Mouse (Mus musculus): ENCODE measurements around the gene Ankrd63.

Ankrd63 gene

GRCm38 (mm10) chr2:118697955-118698354, 5.8 kb downstream of the Ankrd63 start:
- in situ Hi-C loops (cut with MboI; ENCODE audit: low pct_unique_long_range_greater_than_20kb in 1 of 2, low sequenced_read_pairs in 2 of 2, unreplicated experiment in 1 of 2), result no loop called here

GRCm38 (mm10) chr2:118697311-118697877, 6.4 kb downstream of the Ankrd63 start:
- in situ Hi-C loops (cut with MboI; ENCODE audit: low pct_unique_long_range_greater_than_20kb in 1 of 2, low sequenced_read_pairs in 2 of 2, unreplicated experiment in 1 of 2), result no loop called here

DNA sequence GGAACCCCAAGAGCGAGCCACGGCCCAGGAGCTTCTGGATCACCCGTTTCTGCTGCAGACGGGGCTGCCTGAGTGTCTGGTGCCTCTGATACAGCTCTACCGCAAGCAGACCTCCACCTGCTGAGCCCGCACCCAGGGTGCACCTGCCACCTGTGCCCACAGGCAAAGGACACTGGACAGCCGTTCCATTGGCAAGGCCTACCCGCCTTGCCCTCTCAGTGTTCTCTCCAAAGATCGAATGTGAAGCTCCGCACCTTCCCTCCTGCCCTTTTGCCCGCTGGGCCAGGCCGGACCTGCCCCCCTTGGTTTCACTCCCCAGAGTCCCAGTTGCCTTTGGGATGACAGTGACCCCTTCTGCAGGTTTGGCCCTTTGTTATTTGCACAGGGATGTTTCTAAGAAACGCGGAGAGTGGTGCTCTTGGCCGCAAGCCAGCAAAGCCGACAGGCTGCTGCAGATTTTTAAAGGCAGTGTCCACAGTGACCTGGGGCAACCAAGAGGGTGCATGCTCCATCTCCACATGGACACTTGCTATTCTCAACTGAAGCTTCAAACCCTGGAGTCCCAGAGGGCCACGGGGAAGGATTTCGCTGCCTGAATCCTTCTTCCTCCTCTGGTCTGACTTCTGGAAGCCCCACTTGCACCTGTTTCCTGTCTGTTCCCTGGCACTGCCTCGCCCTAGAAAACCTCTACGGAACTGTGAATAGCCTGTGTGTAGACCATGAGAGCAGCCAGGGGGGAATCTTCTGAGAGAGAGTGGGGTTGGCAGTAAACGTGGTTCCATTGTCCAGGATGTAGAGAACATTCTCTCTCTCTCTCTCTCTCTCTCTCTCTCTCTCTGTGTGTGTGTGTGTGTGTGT, 7.1 kb downstream of the Ankrd63 start:
- in situ Hi-C loops (cut with MboI; ENCODE audit: low pct_unique_long_range_greater_than_20kb in 1 of 2, low sequenced_read_pairs in 2 of 2, unreplicated experiment in 1 of 2), result no loop called here

- in situ Hi-C loops (cut with MboI; ENCODE audit: low pct_unique_long_range_greater_than_20kb in 1 of 2, low sequenced_read_pairs in 2 of 2, unreplicated experiment in 1 of 2), result no loop called here
Observed at GRCm38 (mm10) chr2:118695677-118696232, 8.0 kb downstream of the Ankrd63 start.

DNA sequence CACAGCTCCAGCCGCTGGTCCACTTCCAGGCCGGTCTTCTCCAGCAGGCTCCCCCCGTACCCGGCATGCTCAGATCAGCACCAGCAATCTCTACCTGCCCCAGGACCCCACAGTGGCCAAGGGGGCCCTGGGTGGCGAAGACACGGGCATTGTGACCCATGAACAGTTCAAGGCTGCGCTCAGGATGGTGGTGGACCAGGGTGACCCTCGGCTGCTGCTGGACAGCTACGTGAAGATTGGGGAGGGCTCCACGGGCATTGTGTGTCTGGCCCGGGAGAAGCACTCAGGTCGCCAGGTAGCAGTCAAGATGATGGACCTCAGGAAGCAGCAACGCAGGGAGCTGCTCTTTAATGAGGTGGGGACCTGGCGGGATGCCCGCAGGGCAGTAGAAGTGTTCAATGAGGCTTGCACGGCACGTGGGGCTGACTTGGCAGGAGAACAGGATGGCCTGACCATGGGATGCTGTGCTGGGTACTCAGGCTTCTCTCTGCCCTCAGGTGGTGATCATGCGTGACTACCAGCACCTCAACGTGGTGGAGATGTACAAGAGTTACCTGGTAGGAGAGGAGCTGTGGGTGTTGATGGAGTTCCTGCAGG, 10.3 kb downstream of the Ankrd63 start:
- in situ Hi-C loops (cut with MboI; ENCODE audit: low pct_unique_long_range_greater_than_20kb in 1 of 2, low sequenced_read_pairs in 2 of 2, unreplicated experiment in 1 of 2), result no loop called here

GRCm38 (mm10) chr2:118689875-118690274, 13.9 kb downstream of the Ankrd63 start:
- in situ Hi-C loops (cut with MboI; ENCODE audit: low pct_unique_long_range_greater_than_20kb in 1 of 2, low sequenced_read_pairs in 2 of 2, unreplicated experiment in 1 of 2), result loop anchor here in 1 of 2 experiments (5.0 kb wide), 1 partner anchor 48 kb away; no protein-coding TSS in a partner anchor

- in situ Hi-C loops (cut with MboI; ENCODE audit: low pct_unique_long_range_greater_than_20kb in 1 of 2, low sequenced_read_pairs in 2 of 2, unreplicated experiment in 1 of 2), result loop anchor here in 1 of 2 experiments (5.0 kb wide), 1 partner anchor 45 kb away; no protein-coding TSS in a partner anchor
Observed at GRCm38 (mm10) chr2:118687791-118688190, 16.0 kb downstream of the Ankrd63 start.

- in situ Hi-C loops (cut with MboI; ENCODE audit: low pct_unique_long_range_greater_than_20kb in 1 of 2, low sequenced_read_pairs in 2 of 2, unreplicated experiment in 1 of 2), result loop anchor here in 1 of 2 experiments (5.0 kb wide), 1 partner anchor 44 kb away; no protein-coding TSS in a partner anchor
Observed at GRCm38 (mm10) chr2:118686693-118687092, 17.1 kb downstream of the Ankrd63 start.

DNA sequence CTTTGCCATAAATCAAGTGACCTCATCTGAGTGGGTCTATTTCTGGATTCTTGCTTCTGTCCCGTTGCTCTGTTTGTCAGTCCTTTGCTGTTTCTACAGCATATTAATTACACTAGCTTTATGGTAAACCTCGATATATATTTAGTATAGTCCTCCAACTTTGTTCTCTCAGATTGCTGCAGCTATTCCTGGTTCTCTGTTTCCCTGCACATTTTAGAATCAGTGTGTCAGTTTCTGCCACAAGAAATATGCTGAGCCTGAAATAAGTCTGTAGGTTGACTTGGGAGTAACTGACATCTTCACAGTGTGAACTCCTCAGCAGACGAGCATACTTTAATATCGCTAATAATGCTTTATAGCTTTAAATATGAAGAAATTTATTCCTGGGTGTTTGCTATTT, 18.7 kb downstream of the Ankrd63 start:
- in situ Hi-C loops (cut with MboI; ENCODE audit: low pct_unique_long_range_greater_than_20kb in 1 of 2, low sequenced_read_pairs in 2 of 2, unreplicated experiment in 1 of 2), result loop anchor here in 1 of 2 experiments (5.0 kb wide), 1 partner anchor 43 kb away; no protein-coding TSS in a partner anchor

DNA sequence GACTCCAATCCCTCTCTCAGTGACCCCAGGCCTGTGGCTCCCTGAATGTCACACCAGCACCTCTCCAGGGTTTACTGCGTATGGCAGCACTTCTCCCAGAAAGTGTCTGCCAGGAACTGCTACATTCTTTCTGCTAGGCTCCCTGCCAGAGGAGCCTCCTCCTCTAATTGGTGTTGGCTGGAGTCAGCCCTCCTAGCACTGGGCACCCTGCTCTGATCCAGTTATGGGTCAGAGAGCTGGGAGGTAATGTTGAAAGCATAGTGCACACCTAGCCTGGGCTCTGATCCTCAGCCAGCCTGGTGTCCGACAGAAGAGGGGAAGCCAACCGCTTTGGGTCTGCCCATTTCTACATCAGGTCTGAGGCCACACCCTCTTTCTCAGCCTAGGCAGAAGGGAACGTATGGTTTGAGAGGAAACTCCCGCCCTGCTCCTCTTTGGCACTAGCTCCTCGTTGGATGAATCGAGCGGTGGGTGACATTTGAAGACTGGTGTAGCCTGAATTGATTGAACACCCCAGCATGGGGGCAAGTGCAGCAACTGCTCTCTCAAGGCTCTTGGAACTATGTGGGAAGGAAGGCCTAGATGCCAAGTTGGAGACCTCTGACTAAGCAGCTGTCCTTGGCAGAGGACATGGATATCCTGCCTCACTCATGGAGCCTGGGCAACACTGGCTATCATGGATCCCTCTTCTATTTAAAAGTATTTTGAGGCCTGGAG, 21.1 kb downstream of the Ankrd63 start:
- in situ Hi-C loops (cut with MboI; ENCODE audit: low pct_unique_long_range_greater_than_20kb in 1 of 2, low sequenced_read_pairs in 2 of 2, unreplicated experiment in 1 of 2), result no loop called here

GRCm38 (mm10) chr2:118680926-118681325, 22.8 kb downstream of the Ankrd63 start:
- in situ Hi-C loops (cut with MboI; ENCODE audit: low pct_unique_long_range_greater_than_20kb in 1 of 2, low sequenced_read_pairs in 2 of 2, unreplicated experiment in 1 of 2), result no loop called here

DNA sequence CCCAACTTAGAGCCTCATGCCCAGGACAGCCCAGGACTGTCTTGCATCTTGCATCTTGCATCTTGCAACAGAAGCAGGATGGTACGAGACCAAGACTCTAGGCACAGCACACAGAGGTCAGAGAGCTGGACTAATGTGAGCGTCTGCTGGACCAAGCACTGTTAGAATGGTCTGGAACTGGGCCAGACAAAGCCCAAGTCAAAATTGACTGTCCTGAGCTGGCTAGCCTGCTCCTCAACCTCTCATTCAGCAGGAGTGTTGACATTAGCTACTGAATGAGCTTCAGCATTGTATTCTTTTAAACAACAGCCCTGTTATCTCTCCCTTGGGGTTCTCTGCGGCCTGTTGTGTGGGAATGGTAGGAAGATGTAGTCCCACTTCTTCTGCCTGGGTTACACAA, 24.2 kb downstream of the Ankrd63 start:
- in situ Hi-C loops (cut with MboI; ENCODE audit: low pct_unique_long_range_greater_than_20kb in 1 of 2, low sequenced_read_pairs in 2 of 2, unreplicated experiment in 1 of 2), result no loop called here

- in situ Hi-C loops (cut with MboI; ENCODE audit: low pct_unique_long_range_greater_than_20kb in 1 of 2, low sequenced_read_pairs in 2 of 2, unreplicated experiment in 1 of 2), result no loop called here
Observed at GRCm38 (mm10) chr2:118677817-118678216, 25.9 kb downstream of the Ankrd63 start.

- in situ Hi-C loops (cut with MboI; ENCODE audit: low pct_unique_long_range_greater_than_20kb in 1 of 2, low sequenced_read_pairs in 2 of 2, unreplicated experiment in 1 of 2), result no loop called here
Observed at GRCm38 (mm10) chr2:118676839-118677741, 26.7 kb downstream of the Ankrd63 start.

DNA sequence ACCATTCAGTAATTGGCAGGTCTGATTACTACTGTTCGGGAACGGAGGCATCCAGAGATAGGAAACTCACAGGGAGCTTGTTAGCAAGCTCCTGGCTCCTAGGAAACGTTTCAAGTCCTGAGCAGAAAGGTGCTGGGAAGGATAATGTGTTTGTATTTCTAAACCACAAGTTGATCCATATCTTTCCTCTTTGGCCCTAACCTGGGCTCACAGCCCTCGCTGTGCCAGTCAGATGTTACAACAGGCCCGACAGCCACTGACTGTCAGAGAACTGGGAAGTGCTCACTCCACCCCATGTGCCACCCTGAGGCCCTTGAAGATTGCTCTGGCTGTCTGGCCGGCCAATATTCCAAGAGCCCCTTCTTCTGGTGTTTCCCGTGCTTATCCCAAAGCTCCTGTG, 29.3 kb downstream of the Ankrd63 start:
- in situ Hi-C loops (cut with MboI; ENCODE audit: low pct_unique_long_range_greater_than_20kb in 1 of 2, low sequenced_read_pairs in 2 of 2, unreplicated experiment in 1 of 2), result no loop called here

DNA sequence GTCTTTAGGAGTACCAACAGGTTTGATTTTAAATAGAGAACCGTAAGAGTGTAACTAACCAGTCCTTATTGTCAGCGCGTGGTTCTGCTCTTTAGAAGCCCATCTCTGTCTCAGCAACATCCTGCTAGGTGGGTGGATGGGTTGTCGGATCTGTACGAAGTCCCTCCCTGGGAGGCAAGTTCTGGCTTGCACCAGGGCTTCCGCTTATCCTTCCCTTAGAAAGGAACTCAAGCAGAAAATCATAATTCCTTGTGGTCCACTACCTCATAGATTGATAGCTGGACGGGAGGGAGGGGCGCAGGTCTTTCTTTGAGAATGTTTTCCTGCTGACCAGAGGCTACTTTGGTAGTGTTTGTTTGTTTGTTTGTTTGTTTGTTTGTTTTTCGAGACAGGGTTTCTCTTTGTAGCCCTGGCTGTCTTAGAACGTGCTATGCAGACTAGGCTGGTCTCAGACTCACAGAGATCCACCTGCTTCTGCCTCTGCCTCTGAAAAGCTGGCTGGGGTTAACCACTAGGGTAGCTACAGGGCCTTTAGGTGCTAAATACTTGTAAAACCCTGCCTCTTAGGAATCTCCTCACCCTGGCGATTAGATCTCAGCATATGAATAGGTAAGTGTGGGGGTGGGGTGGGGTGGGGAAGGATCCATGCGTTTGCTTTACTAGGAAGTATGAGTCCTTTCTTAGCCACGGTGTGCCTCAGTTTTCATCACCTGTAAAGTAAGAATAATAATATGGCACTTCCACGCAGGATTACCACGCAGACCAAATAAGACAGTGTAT, 29.9 kb downstream of the Ankrd63 start:
- in situ Hi-C loops (cut with MboI; ENCODE audit: low pct_unique_long_range_greater_than_20kb in 1 of 2, low sequenced_read_pairs in 2 of 2, unreplicated experiment in 1 of 2), result no loop called here

DNA sequence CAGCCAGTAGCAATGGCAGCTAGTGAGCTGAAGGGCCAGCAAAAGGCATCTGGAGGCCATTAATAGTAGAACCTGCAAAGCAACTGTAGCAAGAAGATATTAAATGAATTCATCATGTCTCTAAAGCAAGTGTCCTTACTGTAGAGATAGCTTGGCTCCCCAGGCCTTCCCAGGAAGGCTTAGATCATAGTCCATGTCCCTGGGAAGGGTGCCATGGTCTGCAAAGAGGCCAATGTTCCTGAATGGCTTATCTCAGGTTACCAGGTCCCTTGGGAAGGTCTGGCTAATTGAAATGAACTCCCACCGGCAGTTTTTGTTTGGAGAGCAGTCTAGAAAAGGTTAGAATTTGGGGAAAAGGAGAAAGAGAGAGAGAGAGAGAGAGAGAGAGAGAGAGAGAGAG, 32.0 kb downstream of the Ankrd63 start:
- in situ Hi-C loops (cut with MboI; ENCODE audit: low pct_unique_long_range_greater_than_20kb in 1 of 2, low sequenced_read_pairs in 2 of 2, unreplicated experiment in 1 of 2), result no loop called here
